Mouse (Mus musculus): ENCODE measurements around the gene Sec11a.

- TF ChIP-seq CTCF (IDR thresholded peaks at IDR 0.05; ENCODE audit: control insufficient read depth, insufficient read depth, insufficient read length) (no peak), FOSL1 (IDR thresholded peaks at IDR 0.05; ENCODE audit: insufficient read depth, low read length, poor library complexity, severe bottlenecking) (no peak), CEBPB (IDR thresholded peaks at IDR 0.05; ENCODE audit: low read depth) (no peak), MAX (IDR thresholded peaks at IDR 0.05) (no peak)
These were observed 54.4 kb downstream of the Sec11a start for GRCm38 (mm10) chr7:80893086-80893752.

All from C2C12 (cell line).